In the genomic region with DNA sequence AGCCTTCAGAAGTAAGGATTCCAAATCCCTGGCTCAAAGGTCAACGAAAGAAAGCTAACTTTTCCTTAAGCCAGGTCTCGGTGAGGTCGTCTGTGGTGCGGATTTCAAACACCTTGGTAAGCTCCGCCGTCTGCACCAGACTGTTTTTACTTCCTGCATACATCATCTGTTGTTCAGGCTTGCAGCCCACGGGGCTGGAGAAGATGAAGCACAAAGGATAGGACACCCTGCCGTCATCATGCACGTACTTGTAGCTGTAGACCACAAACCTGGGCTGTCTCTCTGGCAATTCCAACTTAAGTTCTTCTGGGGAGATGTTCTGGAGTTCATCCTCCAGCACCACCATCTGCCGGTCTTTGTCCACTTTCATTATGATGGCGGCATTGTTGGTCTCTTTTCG, we compare ENCODE assay signal across 1 mouse cellular context. TPM values are rescaled to one million over a fixed set of nuclear protein-coding genes. Genes with fewer than 3 reads are reported as not detected.
"Had no signal": no experiment of that assay in that cellular context is flagged by ENCODE, and none has a peak within 500 bp of the region (broad histone marks: within the 10 kb centered on the region; RNA-seq: fewer than 3 reads in every experiment).

No protein-coding gene starts in this region.

RNA-seq across cellular contexts. Expression of gene Ppp1r9a, which starts 9.4 kb away (rescaled TPM):
- polyA plus RNA-seq: inflammation-experienced regulatory T-cells, adult 6 months had no signal
